Mouse (Mus musculus): Measurements from ENCODE around the gene Hnf4a.

DNA sequence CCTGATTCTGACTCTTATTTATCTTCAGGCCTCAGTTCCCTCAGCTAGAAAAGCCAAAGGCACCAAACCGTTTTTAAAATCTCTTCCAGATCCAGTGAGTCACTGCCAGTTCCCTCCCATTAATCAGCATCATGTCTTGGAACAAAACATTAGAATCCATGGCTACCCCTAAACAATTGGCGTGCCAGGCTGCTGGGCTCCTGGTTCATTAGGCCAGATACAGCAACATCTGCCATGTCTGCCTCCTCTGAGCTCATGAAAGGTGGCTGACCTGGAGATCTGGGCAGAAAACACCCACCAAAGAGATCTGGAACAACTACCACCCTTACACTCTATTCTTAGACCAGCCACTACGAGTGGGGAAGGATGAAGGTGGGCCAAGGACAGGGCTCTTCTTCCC is 35.5 kb upstream of the Hnf4a start:
- no peak for TF ChIP-seq CTCF (IDR thresholded peaks at IDR 0.05; ENCODE audit: control insufficient read depth, insufficient read depth, insufficient read length)
- TF ChIP-seq MAX (IDR thresholded peaks at IDR 0.05): no peak

Measured in C2C12 (cell line).